Mouse (Mus musculus) hindbrain, embryonic 10.5 days (tissue): ENCODE results near the gene Cnpy3. TPM values are rescaled to one million over a fixed set of nuclear protein-coding genes. Genes with fewer than 3 reads are reported as not detected.
A peak's percentile ranks its signal among the peaks of the same experiment; 100 is the strongest.
"Not testable (repeated sequence)": the region's sequence is repeated elsewhere in the genome, so short reads cannot be mapped to it uniquely, and the experiment has no call there.

Source experiments
- DNase-seq: peaks from one replicate; pipeline ENCODE4 v3.0.0-alpha.2; 2017; ENCODE audit warnings: low spot score
- H3K27ac ChIP-seq: fragments of 300-500 bp; sonication (generic); 2 replicates; pipeline ENCODE4 v1.5.1; 2016; ENCODE audit warnings: mild to moderate bottlenecking, moderate library complexity
- H3K27me3 ChIP-seq: fragments of 300-500 bp; sonication (generic); 2 replicates; pipeline ENCODE4 v1.6.1; 2016; ENCODE audit warnings: mild to moderate bottlenecking; ENCODE audit not compliant: poor library complexity, insufficient read depth, severe bottlenecking
- H3K36me3 ChIP-seq: fragments of 300-500 bp; sonication (generic); 2 replicates; pipeline ENCODE4 v1.6.1; 2016; ENCODE audit warnings: mild to moderate bottlenecking, moderate library complexity
- H3K4me1 ChIP-seq: fragments of 300-500 bp; sonication (generic); replicated peaks from 2 replicates; pipeline ENCODE4 v1.6.1; 2016; ENCODE audit warnings: mild to moderate bottlenecking
- H3K4me3 ChIP-seq: fragments of 300-500 bp; sonication (generic); 2 replicates; pipeline ENCODE4 v1.5.1; 2016; ENCODE audit warnings: mild to moderate bottlenecking, moderate library complexity
- H3K9me3 ChIP-seq: fragments of 300-500 bp; sonication (generic); 2 replicates; pipeline ENCODE4 v1.6.1; 2016; ENCODE audit warnings: mild to moderate bottlenecking, moderate library complexity
- WGBS: fragments of 180-500 bp; shearing (Covaris S2); methylation state at CpG from one replicate; pipeline ENCODE4 v1.1.7; 2016; 5-methylcytosine and 5-hydroxymethylcytosine counted together
- polyA plus RNA-seq: library from polyadenylated mRNA; unstranded; fragments of >200 nt; fragmentation: Nextera tagmentation; extraction: Ambion mirVana; gene quantifications from 2 replicates; pipeline ENCODE4 v1.2.1, GENCODE M21; 2016

The Cnpy3 gene
- polyA plus RNA-seq, 1 experiment from 2014 or later = 65.8 TPM

DNA sequence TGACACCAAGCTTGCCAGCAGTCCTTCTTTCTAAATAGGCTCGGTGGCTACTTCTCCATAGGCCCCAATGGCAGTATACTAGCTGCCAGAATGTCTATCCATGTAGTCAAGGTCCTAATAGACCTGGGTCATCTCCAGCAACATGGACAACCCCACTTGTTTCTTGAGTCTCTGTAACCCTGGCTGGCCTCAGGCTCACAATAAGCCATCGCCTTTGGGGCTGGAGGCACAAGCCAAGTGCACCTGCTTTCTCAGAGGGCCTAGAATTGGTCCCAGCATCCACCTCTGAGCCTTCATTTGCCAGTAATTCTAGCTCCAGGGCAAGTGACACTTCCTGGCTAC lies 22.1 kb upstream of the Cnpy3 start:
- H3K4me1 ChIP-seq = peaks cover 22% of the 10 kb centered on the region
- WGBS = 51% methylated on average over 2 of the region's 2 CpGs
- DNase-seq = no peak
- H3K27me3 ChIP-seq = no peaks in the 10 kb centered on the region
- H3K27ac ChIP-seq = 0 out of 2 replicates have a peak overlapping the region, but pooled peaks have one; percentile 90
- no peaks in the 10 kb centered on the region for H3K9me3 ChIP-seq
- H3K36me3 ChIP-seq = peaks cover 53% of the 10 kb centered on the region
- H3K4me3 ChIP-seq = peak overlapping the region; percentile 75

DNA sequence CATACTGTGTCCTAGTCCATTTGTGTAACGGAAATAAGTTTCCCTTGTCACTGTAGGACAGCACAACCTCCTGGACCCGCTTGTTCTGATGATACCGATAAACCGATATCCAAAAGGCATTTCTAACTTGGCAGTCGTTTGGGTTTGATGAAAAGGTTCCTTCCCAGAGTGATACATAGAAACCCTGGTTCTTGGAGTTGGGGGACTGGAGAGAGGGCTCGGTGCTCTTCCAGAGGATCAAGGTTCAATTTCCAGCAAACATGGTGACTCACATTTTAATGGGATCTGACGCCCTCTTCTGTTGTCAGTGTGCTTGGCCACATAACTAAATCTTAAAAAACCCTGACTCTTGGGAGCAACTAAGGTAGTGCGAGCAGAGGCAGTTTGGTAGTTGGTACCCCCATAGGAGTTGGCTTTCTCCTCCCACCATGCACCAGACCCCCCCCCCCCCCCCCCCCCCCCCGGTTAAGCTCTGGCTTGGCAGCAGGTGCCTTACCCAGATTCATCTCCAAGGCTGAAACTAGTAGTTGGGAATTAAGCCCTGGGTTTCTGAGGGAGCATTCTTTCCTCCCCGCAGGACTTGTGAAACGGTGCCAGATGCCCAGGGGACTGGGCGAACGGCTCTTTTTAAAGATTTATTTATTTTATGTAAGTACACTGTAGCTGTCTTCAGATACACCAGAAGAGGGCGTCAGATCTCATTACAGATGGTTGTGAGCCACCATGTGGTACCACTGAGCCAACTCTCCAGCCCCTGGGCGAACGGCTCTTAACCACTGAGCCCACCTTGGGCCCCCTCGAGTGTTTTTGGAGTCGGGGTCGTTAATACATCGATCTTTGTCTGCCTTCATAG lies 21.5 kb upstream of the Cnpy3 start:
- 10% methylated on average over 19 of the region's 20 CpGs for WGBS
- H3K27me3 ChIP-seq = no peaks in the 10 kb centered on the region
- H3K4me3 ChIP-seq = peak overlapping the region; percentile 75
- H3K27ac ChIP-seq = peak overlapping the region; percentile 90
- peaks cover 22% of the 10 kb centered on the region for H3K4me1 ChIP-seq
- H3K36me3 ChIP-seq = peaks cover 47% of the 10 kb centered on the region
- DNase-seq = peak; percentile 41
- H3K9me3 ChIP-seq = no peaks in the 10 kb centered on the region

DNA sequence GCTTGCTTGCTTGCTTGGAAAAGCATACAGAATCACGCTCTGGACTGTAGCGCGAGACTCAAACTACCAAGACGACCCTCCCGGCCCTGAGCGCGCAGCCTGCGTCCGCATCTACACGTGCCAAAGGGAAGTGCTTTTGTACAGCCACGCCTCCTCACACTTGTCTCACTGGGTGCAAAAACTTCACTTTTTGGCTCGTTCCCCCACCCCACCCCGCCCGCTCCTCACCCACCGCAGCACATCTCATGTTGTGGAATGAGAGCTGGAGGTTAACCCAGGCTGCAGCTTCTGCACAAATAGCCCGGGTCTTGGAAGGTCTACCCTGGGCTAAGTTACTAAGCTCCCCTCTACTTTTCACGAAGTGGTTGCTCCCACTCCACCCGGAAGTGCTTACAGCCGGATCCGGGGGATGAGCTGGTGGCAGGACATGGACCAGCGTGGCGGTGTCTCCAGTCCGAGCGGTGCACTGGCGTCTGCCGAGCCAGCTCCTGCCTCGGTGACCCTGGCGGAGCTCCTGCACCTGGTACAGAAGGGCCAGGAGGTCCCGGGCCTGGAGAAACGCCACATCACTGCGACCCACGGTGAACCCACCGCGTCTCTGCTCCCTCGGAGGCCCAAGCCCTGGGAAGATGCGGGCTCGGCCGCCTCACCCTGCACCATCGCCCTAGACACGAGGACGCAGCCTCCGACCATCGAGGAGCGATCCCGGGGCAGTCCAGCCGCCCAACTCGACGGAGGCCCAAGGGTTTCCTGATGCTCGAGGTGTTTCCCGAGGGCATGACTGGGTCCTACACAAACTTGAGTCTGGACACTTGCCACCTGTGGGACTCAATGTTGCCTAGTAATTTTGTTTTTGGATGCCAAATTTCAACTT lies 20.6 kb upstream of the Cnpy3 start, which contains the start of gene 2310039H08Rik:
TSS of gene 2310039H08Rik (plus strand) at position 232 of the 874 bp plus-strand sequence.
- Histone ChIP-seq H3K27ac (peak within 1 kb of the TSS; percentile 90), H3K4me1 (peaks cover 28% of the 10 kb centered on the region), H3K4me3 (peak within 1 kb of the TSS; percentile 75), H3K9me3 (no peaks in the 10 kb centered on the region), H3K36me3 (peaks cover 38% of the 10 kb centered on the region), H3K27me3 (no peaks in the 10 kb centered on the region)
- DNase-seq = peak; percentile 91
- under 1% methylated on average over 50 of the region's 50 CpGs for WGBS

DNA sequence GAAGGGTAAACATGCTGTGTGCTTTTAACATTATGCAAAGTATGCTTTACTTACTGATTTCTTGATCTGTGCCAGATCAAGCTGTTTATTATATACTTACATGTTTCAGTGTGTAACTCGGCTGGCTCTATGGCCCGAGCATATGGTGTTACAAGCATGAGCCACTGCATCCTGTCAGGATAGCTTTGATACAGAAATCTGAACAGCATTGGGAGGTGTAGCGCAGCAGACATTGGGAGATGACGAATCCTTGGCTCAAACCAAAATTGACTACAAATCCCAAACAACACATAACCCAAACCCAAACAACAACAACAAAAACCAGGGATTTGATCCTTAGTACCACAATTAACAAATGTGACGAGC lies 20.0 kb upstream of the Cnpy3 start:
- Histone ChIP-seq H3K9me3 (no peaks in the 10 kb centered on the region), H3K27me3 (no peaks in the 10 kb centered on the region), H3K4me1 (peaks cover 28% of the 10 kb centered on the region), H3K4me3 (peak overlapping the region; percentile 75), H3K27ac (peak overlapping the region; percentile 90), H3K36me3 (peaks cover 32% of the 10 kb centered on the region)
- WGBS = 12% methylated on average over 5 of the region's 5 CpGs
- DNase-seq = no peak

DNA sequence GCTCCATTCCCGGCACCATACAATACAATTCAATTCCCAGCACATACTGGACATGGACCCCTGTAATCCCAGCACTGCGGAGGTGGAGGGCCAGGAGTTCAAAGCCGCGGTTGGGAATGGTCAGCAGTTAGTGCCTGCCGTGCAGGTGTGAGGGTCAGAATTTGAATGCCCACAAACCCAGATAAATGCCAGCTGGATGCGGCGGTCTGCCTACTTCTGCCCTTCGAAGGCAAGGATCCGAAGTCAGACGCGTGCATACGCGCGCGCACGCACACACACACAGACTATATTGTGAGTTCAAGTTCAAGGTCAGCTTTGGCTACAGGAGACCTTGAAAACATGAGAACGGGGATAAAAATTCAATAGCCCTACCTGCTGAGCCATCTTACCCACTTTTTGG lies 19.6 kb upstream of the Cnpy3 start:
- Histone ChIP-seq H3K27ac (peak overlapping the region; percentile 90; the same call in 1 of the 2 replicates), H3K27me3 (no peaks in the 10 kb centered on the region), H3K36me3 (peaks cover 28% of the 10 kb centered on the region), H3K4me1 (peaks cover 28% of the 10 kb centered on the region), H3K4me3 (peak overlapping the region; percentile 75), H3K9me3 (no peaks in the 10 kb centered on the region)
- DNase-seq = no peak
- 63% methylated on average over 17 of the region's 17 CpGs for WGBS

DNA sequence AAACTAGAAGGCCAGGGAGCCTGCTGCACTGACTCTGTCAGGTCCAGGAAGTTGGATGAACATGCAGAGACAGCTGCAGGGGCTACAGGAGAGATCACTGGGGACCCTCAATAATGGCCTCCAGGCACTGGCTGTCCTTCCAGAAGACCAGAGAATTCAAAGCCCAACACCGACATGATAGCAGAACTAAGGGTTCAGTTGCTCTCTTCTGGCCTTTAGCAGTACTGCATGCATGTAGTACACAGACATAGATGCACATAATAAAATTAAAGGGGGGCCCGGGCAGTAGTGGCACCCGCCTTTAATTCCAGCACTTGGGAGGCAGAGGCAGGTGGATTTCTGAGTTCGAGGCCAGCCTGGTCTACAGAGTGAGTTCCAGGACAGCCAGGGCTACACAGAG lies 19.0 kb upstream of the Cnpy3 start:
- no peak overlapping the region for H3K27ac ChIP-seq
- peaks cover 22% of the 10 kb centered on the region for H3K36me3 ChIP-seq
- no peak overlapping the region for H3K4me3 ChIP-seq
- no peaks in the 10 kb centered on the region for H3K9me3 ChIP-seq
- no peaks in the 10 kb centered on the region for H3K27me3 ChIP-seq
- 86% methylated on average over 4 of the region's 4 CpGs for WGBS
- DNase-seq = no peak
- peaks cover 28% of the 10 kb centered on the region for H3K4me1 ChIP-seq

DNA sequence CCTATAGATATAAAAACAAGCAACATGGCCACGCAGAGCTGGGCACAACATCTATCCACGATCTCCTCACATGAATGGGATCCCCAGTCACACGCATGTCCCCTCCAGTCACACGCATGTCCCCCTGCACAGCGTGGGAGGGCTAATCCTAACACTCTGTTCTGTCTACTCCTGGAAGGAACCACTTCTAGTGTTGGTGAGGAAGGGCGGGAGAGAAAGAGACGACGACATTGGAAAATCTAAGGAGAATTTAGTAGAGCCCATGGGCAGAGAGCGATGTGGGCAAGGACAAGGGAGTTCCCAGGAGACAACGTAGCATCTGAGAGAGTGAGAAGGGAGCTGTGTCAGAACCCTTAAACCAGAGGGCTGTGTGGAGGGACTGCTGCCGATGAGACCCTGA lies 18.5 kb upstream of the Cnpy3 start:
- Histone ChIP-seq H3K27ac (no peak overlapping the region), H3K4me1 (peaks cover 28% of the 10 kb centered on the region), H3K27me3 (no peaks in the 10 kb centered on the region), H3K36me3 (peaks cover 17% of the 10 kb centered on the region), H3K4me3 (no peak overlapping the region), H3K9me3 (no peaks in the 10 kb centered on the region)
- DNase-seq = no peak
- WGBS = 92% methylated on average over 11 of the region's 11 CpGs

DNA sequence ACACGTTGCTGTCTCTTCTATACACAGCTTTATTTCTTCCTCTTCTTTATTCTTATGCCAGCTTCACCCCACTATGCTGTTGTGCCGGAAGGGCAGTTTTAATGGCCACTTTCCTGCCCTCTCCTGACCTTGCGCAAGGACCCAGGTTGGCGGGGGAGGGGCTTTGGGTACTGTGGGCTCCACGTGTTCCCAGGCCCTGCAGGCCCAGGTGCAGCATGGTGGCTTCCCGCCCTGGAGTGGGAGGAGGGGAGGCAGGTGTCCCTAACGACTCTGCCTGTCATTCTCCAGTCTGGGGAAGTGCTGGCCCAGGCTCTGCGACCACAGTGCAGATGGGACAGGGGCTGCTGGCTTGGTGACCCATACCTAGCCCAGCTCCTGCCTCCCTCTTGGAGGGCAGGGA lies 15.9 kb upstream of the Cnpy3 start:
- Histone ChIP-seq H3K4me3 (no peak overlapping the region), H3K36me3 (no peaks in the 10 kb centered on the region), H3K4me1 (peaks cover 16% of the 10 kb centered on the region), H3K27me3 (no peaks in the 10 kb centered on the region), H3K27ac (no peak overlapping the region), H3K9me3 (no peaks in the 10 kb centered on the region)
- WGBS = 59% methylated on average over 8 of the region's 8 CpGs
- DNase-seq = no peak

DNA sequence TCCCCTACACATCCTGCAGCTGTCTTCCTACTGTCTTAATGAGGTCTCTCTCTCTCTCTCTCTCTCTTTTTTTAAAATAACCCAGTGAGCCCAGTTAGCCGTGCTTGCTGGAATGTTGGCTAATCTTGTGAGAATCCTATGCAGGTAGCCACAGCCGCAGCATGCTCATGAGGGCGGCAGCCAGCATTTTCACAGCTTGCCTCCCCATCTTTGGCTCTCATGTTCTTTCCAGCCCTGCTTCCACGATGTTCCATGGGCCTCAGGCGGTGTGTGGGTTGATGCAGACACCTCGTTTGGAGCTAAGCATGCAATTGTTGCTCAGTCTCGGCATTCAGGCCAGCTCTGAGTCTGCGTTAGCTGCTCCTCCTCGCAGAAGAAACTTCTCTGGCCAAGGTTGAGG lies 12.9 kb upstream of the Cnpy3 start:
- H3K4me1 ChIP-seq, H3K4me3 ChIP-seq, H3K36me3 ChIP-seq, DNase-seq, H3K27me3 ChIP-seq, H3K9me3 ChIP-seq, H3K27ac ChIP-seq: not testable (repeated sequence)
- 72% methylated on average over 9 of the region's 9 CpGs for WGBS

DNA sequence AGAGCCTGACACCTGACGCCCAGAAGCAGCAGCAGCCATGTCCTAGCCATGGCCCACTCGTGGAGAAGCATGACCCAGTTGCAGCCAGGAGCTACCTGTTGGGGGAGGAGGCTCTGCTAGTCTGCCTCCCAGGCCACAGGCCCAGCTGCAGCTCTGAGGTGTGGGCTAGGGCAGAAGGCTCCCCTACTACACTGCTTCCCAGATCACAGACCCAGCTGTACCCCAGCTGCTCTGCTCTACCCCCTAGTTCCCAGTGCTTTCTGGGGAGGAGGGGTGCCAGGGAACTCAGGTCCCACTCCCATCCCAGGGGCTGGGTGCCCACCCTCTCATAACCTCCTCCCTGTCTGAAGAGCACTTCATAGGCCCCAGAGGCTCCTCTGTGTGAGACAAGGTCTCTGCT lies 11.5 kb upstream of the Cnpy3 start, which contains the start of gene Ptcra:
TSS of gene Ptcra (minus strand) at position 169 of the 400 bp plus-strand sequence.
- peaks cover 5% of the 10 kb centered on the region; the same call in 1 of the 2 replicates for H3K4me1 ChIP-seq
- no peak for DNase-seq
- H3K4me3 ChIP-seq = no peak within 1 kb of the TSS
- no peaks in the 10 kb centered on the region for H3K36me3 ChIP-seq
- H3K9me3 ChIP-seq = no peaks in the 10 kb centered on the region
- no peaks in the 10 kb centered on the region for H3K27me3 ChIP-seq
- no peak within 1 kb of the TSS for H3K27ac ChIP-seq
- WGBS = 63% methylated on average over 2 of the region's 2 CpGs

DNA sequence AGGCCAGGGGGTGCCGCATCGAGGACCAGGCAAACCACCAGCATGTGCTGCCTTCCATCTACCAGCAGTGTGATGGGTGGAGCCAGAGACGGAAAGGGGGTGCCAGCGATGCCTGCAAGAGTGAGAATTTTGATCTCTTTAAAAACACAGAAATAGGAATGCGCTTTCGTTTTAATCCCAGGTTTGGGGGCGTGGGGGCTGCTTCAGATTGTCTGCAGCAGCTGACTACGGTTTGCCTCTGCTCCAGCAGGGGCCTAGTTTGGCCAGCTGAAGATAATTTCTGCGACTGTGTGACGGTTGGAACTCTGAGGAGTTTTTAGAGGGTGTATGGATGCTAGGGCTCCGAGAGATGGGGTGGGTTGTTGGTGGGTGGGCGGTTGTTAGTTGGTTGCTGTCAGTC lies 6.7 kb upstream of the Cnpy3 start:
- peaks cover 3% of the 10 kb centered on the region; the same call in 1 of the 2 replicates for H3K9me3 ChIP-seq
- peaks cover 5% of the 10 kb centered on the region; the same call in 1 of the 2 replicates for H3K4me1 ChIP-seq
- H3K36me3 ChIP-seq = no peaks in the 10 kb centered on the region
- H3K27ac ChIP-seq = no peak overlapping the region
- 82% methylated on average over 12 of the region's 12 CpGs for WGBS
- no peaks in the 10 kb centered on the region for H3K27me3 ChIP-seq
- H3K4me3 ChIP-seq = no peak overlapping the region
- no peak for DNase-seq

DNA sequence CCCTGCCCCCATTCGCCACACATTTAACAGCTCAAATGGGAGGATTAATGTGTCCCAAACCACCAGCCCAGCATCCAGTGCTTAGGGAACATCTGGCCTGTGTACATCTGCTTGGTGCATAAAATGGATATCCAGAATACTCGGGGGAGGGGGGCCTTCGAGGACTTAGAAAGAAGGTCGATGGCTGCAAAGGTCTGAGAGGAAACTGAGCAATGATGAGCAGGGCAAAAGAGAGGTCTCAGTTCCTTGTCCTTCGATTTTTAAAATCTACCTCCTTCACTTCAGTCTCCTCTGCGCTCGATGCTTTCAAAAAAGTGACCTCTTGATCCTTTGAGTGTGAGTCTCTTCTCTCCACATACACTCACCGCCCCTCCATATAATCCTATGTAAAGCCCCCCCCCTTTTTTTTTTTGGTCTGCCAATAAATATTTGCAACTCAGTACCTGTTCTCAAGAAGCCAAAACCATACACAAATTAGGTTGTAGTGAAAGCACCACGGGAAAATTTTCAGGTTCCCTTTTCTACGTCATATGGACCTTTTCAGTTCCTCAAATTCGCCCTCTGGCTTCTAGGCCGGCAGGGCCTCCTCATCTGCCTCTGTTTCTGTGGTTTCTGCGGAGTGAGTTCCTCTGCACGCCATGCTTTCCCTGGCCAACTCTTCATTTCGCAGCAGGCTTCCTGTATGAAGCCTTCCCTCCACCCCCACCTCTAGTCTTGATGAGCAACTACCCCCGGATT lies 789 bp downstream of the Cnpy3 start:
- DNase-seq = no peak
- Histone ChIP-seq H3K4me3 (peak overlapping the region; percentile 76), H3K27me3 (no peaks in the 10 kb centered on the region), H3K4me1 (peaks cover 21% of the 10 kb centered on the region), H3K27ac (peak overlapping the region; percentile 89), H3K36me3 (peaks cover 25% of the 10 kb centered on the region), H3K9me3 (peaks cover 3% of the 10 kb centered on the region; the same call in 1 of the 2 replicates)
- 34% methylated on average over 16 of the region's 16 CpGs for WGBS
